Mouse (Mus musculus): ENCODE measurements at regions not wholly inside any gene's neighbourhood (a gene's known extent, or its start where the extent isn't known, plus 50 kb on each side); places are given as distances from the start of the nearest gene placed in this dataset.
"Not testable (repeated sequence)": the region's sequence is repeated elsewhere in the genome, so short reads cannot be mapped to it uniquely, and the experiment has no call there.

DNA sequence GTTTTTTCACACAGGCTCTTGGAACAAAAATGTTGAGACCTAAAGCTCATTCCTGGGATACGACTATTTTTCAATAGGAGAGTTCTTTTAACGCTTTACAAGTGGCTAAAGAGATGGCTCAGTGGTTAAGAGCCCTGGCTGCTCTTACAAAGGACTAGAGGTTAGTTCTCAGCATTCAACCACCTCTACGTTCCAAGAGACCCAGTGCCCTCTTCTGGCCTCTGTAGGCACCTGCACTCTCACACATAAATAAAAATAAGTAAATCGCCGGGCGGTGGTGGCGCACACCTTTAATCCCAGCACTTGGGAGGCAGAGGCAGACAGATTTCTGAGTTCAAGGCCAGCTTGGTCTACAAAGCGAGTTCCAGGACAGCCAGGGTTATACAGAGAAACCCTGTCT is 70.5 kb upstream of the Rad23b start:
- DNase-seq (ENCODE audit: low spot score in 2 of 2), result not testable (repeated sequence)

DNA sequence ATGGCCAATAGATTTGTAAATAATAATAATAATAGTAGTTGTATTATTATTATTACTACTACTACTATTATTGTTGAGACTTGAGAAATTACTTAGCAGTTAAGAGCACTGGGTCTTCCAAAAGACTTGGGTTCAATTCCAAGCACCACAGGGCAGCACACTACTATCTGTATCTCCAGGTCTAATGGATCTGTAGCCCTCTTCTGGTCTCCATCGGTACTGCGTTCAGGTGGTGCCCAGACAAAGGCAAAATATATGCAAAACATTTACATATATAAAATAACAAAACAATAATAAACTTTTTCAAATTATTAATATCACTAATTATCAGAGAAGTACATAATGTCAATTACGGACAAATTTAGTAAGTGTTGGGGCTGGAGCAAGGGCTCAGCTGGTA is 69.1 kb upstream of the Rad23b start:
- peak in 1 of 2 experiments; percentile 7 for DNase-seq (ENCODE audit: low spot score in 2 of 2)

DNA sequence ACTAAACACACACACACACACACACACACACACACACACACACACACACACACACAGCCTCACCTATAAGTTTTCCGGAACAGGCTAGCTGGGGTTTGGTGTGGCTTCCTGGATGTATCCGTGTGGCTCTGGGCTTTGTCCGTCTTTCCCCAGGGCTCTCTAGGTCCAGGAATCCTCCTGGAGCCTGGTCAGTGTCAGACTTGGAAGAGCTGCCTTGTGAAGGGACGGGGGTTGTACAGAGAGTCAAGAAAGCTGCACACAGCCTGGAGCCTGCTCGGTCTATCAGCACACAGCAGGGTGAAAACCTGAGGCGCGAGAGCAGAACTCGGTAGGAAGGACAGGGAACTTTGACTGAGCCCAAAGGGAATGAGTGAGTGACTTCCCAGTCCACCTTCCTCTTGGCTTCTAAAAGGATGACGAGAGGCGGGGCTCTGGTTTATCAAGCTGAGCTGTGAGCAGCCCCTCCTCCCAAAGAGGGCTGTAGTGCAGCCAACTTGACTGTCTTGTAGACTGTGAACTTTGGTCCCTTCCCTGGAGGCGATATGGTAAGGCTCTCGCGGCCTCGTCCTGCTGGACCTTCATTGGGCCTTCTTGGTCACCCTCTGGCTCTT is 68.3 kb upstream of the Rad23b start:
- no peak for DNase-seq (ENCODE audit: low spot score in 2 of 2)

DNA sequence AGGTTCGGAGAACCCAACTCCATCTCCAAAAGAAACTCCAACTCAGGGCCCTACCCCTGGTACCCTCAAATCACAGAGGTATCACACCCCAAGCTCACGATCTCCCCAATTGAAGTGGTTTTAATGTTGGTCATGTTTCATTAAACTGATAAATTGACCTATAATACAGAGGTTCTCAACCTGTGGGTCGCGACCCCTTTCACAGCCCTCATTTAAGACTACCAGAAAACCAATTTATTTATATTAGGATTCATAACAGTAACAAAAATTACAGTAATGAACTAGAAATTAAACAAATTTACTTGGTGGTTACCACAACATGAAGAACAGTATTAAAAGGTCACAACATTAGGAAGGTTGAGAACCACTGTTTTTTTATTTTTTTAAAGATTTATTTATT is 67.4 kb upstream of the Rad23b start:
- DNase-seq (ENCODE audit: low spot score in 2 of 2), result no peak

DNA sequence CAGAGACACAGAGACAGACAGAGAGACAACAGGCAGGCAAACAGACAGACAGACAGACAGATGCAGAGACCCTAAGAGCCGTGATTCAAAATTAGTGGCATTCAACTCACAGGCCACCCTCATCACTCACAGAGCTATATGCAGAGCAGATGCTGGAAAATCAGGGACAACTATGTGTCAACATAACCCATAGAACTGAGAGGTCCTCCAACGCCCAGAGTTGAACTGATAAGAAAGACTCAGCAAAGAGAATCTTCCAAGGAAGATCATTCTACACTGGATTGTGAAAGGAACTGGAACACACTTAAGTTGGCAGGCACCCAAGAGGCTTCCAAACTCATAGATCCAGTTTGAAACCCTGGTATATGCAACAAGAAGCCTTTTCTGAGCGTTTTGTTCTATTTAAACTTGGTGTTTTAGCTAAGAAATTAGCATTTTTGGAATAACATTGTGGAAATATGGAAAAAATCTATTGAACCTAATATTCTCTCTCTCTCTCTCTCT is 65.1 kb upstream of the Rad23b start:
- no peak for DNase-seq (ENCODE audit: low spot score in 2 of 2)

DNA sequence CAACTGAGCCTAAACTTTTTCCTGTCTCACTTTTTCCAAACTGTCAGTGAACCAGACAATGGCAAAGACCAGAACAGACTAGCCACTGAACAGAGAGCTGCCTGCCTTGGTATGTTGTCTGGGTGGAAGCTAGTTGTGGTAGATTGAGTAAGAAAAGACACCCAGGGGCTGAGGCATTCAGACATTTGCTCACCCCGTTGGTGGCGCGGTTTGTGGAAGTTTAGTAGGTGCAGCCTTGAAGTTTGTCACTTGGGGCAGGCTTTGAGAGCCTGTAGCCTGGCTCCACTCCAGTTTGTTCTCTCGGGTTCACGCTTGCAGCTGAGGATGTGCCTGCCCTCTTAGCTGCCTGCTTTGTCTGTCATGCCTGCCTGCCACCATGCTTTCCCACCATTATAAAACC is 64.2 kb upstream of the Rad23b start:
- DNase-seq (ENCODE audit: low spot score in 2 of 2), result no peak

DNA sequence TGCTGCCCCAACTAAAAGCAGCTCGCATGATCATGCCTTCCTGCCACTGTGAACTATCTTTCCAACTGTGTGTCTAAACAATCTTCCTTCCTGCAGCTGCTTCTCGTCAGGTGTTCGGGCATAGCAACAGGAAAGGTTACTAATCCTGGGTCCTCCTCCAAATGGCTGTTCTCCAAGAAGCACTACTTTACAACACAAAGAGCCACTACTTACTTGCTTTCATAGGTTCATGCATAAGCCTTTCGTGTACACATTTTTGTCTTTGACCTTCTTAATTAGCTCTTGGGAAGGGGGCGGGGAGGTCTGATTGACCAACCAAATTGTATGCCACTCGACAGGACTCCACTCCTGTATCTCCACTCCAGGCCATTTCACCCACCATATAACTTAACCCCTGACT is 61.4 kb upstream of the Rad23b start:
- DNase-seq (ENCODE audit: low spot score in 2 of 2), result no peak

DNA sequence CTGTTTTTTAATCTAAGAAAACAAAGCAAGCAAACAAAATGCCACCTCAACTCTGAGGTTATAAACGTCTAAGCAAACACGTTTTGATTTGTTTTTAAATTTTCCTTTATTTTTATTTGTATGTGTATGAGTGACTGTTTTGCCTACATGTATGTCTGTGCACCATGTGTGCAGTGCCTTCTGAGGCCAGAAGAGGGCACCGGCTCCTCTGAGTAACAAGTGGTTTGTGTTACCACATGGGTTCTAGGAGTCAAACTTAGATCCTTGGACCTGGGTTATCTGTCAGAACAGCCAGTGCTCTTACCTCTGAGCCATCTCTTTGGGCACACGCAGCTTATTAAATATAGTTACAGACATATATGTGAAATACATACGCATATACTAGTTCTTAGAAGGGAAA is 57.6 kb upstream of the Rad23b start:
- peak in 1 of 2 experiments; percentile 21 for DNase-seq (ENCODE audit: low spot score in 2 of 2)

DNA sequence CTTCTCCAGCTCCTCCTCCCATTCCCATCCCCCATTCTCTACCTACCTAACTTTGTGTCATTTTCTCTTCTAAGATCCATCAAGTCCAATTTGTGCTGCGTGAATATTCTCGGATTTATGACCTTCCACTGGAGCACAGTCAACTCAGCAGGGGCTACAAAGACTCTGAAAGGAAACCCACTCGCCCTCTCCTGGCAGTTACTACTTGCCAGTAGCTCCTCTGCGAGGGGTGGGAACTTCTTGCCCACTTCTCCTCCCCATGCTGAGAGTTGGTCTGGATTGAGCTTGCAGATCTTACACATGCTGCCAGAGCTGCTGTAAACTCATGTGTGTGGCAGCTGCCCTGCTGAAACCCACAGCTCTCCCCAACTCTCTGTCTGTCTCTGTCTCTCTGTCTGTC is 57.1 kb upstream of the Rad23b start:
- DNase-seq (ENCODE audit: low spot score in 2 of 2), result no peak

DNA sequence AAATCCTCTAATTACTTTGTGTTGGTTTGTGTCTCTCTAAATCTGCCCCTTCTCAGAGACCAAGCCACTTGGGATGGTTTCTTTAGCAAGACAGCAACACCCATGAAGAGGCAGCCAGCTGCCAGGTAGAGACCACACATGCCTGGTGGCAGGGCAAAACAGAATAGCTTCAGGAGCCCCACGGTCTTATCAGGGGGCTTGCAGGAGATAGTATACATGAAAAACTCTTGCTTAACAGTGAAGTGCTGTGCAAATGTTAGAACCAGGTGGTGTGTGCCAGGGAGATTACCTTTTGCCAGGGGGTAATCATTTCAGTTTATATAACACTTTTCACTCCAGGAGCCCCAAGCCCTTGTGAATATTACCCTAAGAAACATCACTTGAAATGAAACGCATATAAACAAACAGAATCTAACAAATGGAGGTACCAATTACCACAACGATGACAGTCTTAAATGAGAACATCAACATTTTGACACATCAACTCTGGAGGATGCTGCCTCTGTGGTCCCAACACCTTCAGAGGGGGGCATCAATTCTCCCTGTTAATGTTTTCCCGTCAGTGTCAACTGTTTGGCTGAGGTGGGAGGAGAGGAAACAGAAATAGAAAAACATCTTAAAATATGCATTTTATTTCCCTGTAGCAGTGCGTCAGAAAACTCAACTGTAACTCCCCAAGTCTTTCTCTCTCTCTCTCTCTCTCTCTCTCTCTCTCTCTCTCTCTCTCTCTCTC is 56.3 kb upstream of the Rad23b start:
- no peak for DNase-seq (ENCODE audit: low spot score in 2 of 2)

DNA sequence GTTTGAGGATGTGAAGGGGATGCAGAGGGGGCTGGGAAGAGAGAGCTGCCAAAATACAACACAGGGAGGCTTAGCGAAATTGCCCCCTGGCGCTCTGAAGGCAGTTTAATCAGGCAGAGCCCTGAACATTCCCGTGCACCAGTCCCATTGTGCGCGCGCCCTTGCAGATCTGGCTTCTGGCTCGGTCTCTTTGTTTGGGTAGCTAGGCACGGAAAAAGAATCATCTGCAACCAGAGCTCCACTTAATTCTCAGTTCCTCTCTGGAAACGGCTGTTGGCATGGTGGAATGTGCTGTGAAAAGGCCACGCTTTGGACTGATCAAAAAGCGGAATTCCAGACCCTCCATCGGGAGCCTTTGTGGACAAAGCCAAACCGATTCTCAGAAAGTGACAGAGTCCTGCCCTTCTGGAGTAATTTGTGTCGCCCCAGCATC is 55.6 kb upstream of the Rad23b start:
- no peak for DNase-seq (ENCODE audit: low spot score in 2 of 2)

DNA sequence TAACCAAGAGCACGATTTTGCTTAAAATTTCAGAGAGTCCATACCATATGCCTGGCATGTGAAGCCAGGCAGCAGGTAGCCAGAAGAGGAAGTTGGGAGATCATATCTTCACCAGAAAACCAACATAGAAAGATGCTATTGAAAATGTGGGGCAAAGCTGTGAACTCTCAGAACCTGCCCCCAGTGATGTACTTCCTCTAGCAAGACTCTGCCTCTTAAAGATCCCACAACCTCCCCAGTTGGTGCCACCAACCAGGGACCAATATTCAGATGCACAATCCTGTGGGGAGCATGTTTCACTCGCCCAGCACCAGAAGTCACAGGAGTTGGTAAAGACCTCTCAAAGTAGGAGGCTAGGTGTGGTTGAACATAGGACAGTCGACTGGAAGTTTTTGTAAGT is 52.0 kb upstream of the Rad23b start:
- no peak for DNase-seq (ENCODE audit: low spot score in 2 of 2)
